Mouse (Mus musculus) intestine, embryonic 14.5 days (tissue): Measurements from ENCODE around the gene Slc13a3. TPM values are rescaled to one million over a fixed set of nuclear protein-coding genes. Genes with fewer than 3 reads are reported as not detected.

Experiments
- ATAC-seq: fragments of 200-750 bp; cut with Nextera tagmentation; replicated peaks from 2 replicates; pipeline ENCODE4 v1.8.0; 2017; ENCODE audit warnings: low read depth, moderate number of reproducible peaks, moderate TSS enrichment, moderate library complexity; ENCODE audit not compliant: low FRiP score, low TSS enrichment
- DNase-seq: peaks from one replicate; pipeline ENCODE4 v3.0.0-alpha.2; 2018; ENCODE audit warnings: low spot score
- H3K27ac ChIP-seq: fragments of 300-500 bp; sonication (generic); 2 replicates; pipeline ENCODE4 v1.5.1; 2014; ENCODE audit warnings: low read depth, mild to moderate bottlenecking, control low read depth
- H3K27me3 ChIP-seq: fragments of 300-500 bp; sonication (generic); replicated peaks from 2 replicates; pipeline ENCODE4 v1.6.1; 2014; ENCODE audit warnings: low read length, control low read depth; ENCODE audit not compliant: control insufficient read depth, insufficient read depth
- H3K36me3 ChIP-seq: fragments of 300-500 bp; sonication (generic); 2 replicates; pipeline ENCODE4 v1.6.1; 2014; ENCODE audit warnings: low read length, control low read depth; ENCODE audit not compliant: control insufficient read depth, insufficient read depth
- H3K4me1 ChIP-seq: fragments of 300-500 bp; sonication (generic); replicated peaks from 2 replicates; pipeline ENCODE4 v1.6.1; 2014; ENCODE audit warnings: low read length, control low read depth, mixed read lengths; ENCODE audit not compliant: control insufficient read depth, insufficient read depth
- H3K4me2 ChIP-seq: fragments of 300-500 bp; sonication (generic); 2 replicates; pipeline ENCODE4 v1.6.1; 2014; ENCODE audit warnings: low read length
- H3K4me3 ChIP-seq: fragments of 300-500 bp; sonication (generic); 2 replicates; pipeline ENCODE4 v1.5.1; 2014; ENCODE audit warnings: low read depth, low read length, control low read depth, mixed read lengths
- H3K9ac ChIP-seq: fragments of 300-500 bp; sonication (generic); 2 replicates; pipeline ENCODE4 v1.6.1; 2014; ENCODE audit warnings: mild to moderate bottlenecking, low read length
- H3K9me3 ChIP-seq: fragments of 300-500 bp; sonication (generic); 2 replicates; pipeline ENCODE4 v1.6.1; 2016; ENCODE audit warnings: low read length, control low read depth; ENCODE audit not compliant: control insufficient read depth
- WGBS: fragments of 180-500 bp; shearing (Covaris S2); extraction: QIAGEN DNeasy Blood & Tissue Kit; methylation state at CpG from one replicate; pipeline ENCODE4 v1.1.7; 2014; 5-methylcytosine and 5-hydroxymethylcytosine counted together
- polyA plus RNA-seq: library from polyadenylated mRNA; unstranded; fragments of >200 nt; fragmentation: Nextera tagmentation; extraction: Ambion mirVana; gene quantifications from 2 replicates; pipeline ENCODE4 v1.2.1, GENCODE M21; 2014

The Slc13a3 gene
- polyA plus RNA-seq, 1 experiment from 2014 or later, result 0.09 TPM

GRCm38 (mm10) chr2:165503259-165504203, 30.5 kb upstream of the Slc13a3 start, which contains the start of gene Slc2a10:
Slc2a10 (plus strand) TSS chr2:165503787.
- Histone ChIP-seq H3K9me3 (no peaks in the 10 kb centered on the region), H3K9ac (peak within 1 kb of the TSS; percentile 68), H3K4me3 (peak within 1 kb of the TSS; percentile 45), H3K36me3 (no peaks in the 10 kb centered on the region), H3K4me1 (peaks cover 5% of the 10 kb centered on the region), H3K4me2 (peak within 1 kb of the TSS; percentile 66), H3K27me3 (no peaks in the 10 kb centered on the region), H3K27ac (peak within 1 kb of the TSS; percentile 9; the same call in 1 of the 2 replicates)
- ATAC-seq, result peak; percentile 78
- WGBS, result 5% methylated on average over 26 of the region's 32 CpGs
- peak; percentile 69 for DNase-seq

- WGBS, result 42% methylated on average over 6 of the region's 6 CpGs
- Histone ChIP-seq H3K36me3 (no peaks in the 10 kb centered on the region), H3K27ac (no peak overlapping the region), H3K27me3 (no peaks in the 10 kb centered on the region), H3K9ac (no peak overlapping the region), H3K4me3 (no peak overlapping the region), H3K4me2 (no peak overlapping the region), H3K9me3 (no peaks in the 10 kb centered on the region), H3K4me1 (peaks cover 5% of the 10 kb centered on the region; the same call in 1 of the 2 replicates)
- no peak for ATAC-seq
- no peak for DNase-seq
Measured at GRCm38 (mm10) chr2:165498816-165499215, 25.8 kb upstream of the Slc13a3 start.

GRCm38 (mm10) chr2:165497706-165498275, 24.8 kb upstream of the Slc13a3 start:
- Histone ChIP-seq H3K27me3 (no peaks in the 10 kb centered on the region), H3K27ac (no peak overlapping the region), H3K36me3 (no peaks in the 10 kb centered on the region), H3K9me3 (no peaks in the 10 kb centered on the region), H3K4me2 (no peak overlapping the region), H3K4me3 (no peak overlapping the region), H3K9ac (no peak overlapping the region), H3K4me1 (0 out of 2 replicates have a peak, but pooled peaks cover 3% of the 10 kb centered on the region)
- 61% methylated on average over 2 of the region's 2 CpGs for WGBS
- DNase-seq (no peak), ATAC-seq (no peak)

- Histone ChIP-seq H3K4me3 (no peak overlapping the region), H3K4me1 (peaks cover 3% of the 10 kb centered on the region; the same call in 1 of the 2 replicates), H3K9ac (no peak overlapping the region), H3K9me3 (no peaks in the 10 kb centered on the region), H3K36me3 (no peaks in the 10 kb centered on the region), H3K27me3 (no peaks in the 10 kb centered on the region), H3K4me2 (no peak overlapping the region), H3K27ac (no peak overlapping the region)
- no peak for ATAC-seq
- no peak for DNase-seq
Measured at GRCm38 (mm10) chr2:165496251-165496650, 23.2 kb upstream of the Slc13a3 start.

GRCm38 (mm10) chr2:165494495-165494894, 21.5 kb upstream of the Slc13a3 start:
- no peaks in the 10 kb centered on the region for H3K27me3 ChIP-seq
- 46% methylated on average over 2 of the region's 2 CpGs for WGBS
- peaks cover 15% of the 10 kb centered on the region for H3K36me3 ChIP-seq
- H3K9ac ChIP-seq, result no peak overlapping the region
- DNase-seq, result no peak
- H3K4me2 ChIP-seq, result no peak overlapping the region
- H3K9me3 ChIP-seq, result no peaks in the 10 kb centered on the region
- no peak overlapping the region for H3K4me3 ChIP-seq
- no peak for ATAC-seq
- peaks cover 3% of the 10 kb centered on the region; the same call in 1 of the 2 replicates for H3K4me1 ChIP-seq
- H3K27ac ChIP-seq, result no peak overlapping the region

GRCm38 (mm10) chr2:165493587-165494210, 20.7 kb upstream of the Slc13a3 start:
- ATAC-seq, result peak; percentile 17; the same call in 1 of the 2 replicates
- peak overlapping the region; percentile 74 for H3K4me3 ChIP-seq
- H3K27ac ChIP-seq, result 0 out of 2 replicates have a peak overlapping the region, but pooled peaks have one; percentile 51
- H3K9me3 ChIP-seq, result no peaks in the 10 kb centered on the region
- H3K36me3 ChIP-seq, result peaks cover 23% of the 10 kb centered on the region
- WGBS, result 26% methylated on average over 17 of the region's 17 CpGs
- H3K9ac ChIP-seq, result peak overlapping the region; percentile 74
- peaks cover 3% of the 10 kb centered on the region; the same call in 1 of the 2 replicates for H3K4me1 ChIP-seq
- DNase-seq, result no peak
- H3K27me3 ChIP-seq, result no peaks in the 10 kb centered on the region
- peak overlapping the region; percentile 85 for H3K4me2 ChIP-seq

GRCm38 (mm10) chr2:165492648-165493553, 19.9 kb upstream of the Slc13a3 start, which contains the start of gene Trp53rka:
Trp53rka (minus strand) TSS chr2:165493324.
- WGBS, result under 1% methylated on average over 64 of the region's 84 CpGs
- 0 out of 2 replicates have a peak within 1 kb of the TSS, but pooled peaks have one; percentile 51 for H3K27ac ChIP-seq
- H3K9me3 ChIP-seq, result no peaks in the 10 kb centered on the region
- H3K9ac ChIP-seq, result peak within 1 kb of the TSS; percentile 74
- ATAC-seq, result peak; percentile 89
- H3K4me2 ChIP-seq, result peak within 1 kb of the TSS; percentile 85
- no peaks in the 10 kb centered on the region for H3K27me3 ChIP-seq
- peaks cover 28% of the 10 kb centered on the region for H3K36me3 ChIP-seq
- peak; percentile 88 for DNase-seq
- H3K4me3 ChIP-seq, result peak within 1 kb of the TSS; percentile 74
- H3K4me1 ChIP-seq, result peaks cover 3% of the 10 kb centered on the region; the same call in 1 of the 2 replicates
